In genomic region chrX:99975250-99975984, GRCm38 (mm10) we compare ENCODE assay signal across 8 mouse cellular contexts. TPM values are rescaled to one million over a fixed set of nuclear protein-coding genes. Genes with fewer than 3 reads are reported as not detected.
DNase-seq lines count a peak whose midpoint lies in the region; ATAC-seq and TF ChIP-seq lines count a peak whose summit lies in the region.

Gene Eda, plus strand, starts transcription at chrX:99975606.

- no peaks in the 10 kb centered on the region for H3K4me1 ChIP-seq in lung, embryonic 15.5 days

- peak within 1 kb of the TSS; percentile 59 for H3K27ac ChIP-seq in lung, embryonic 15.5 days

- peak within 1 kb of the TSS; percentile 44 for H3K9ac ChIP-seq in lung, embryonic 15.5 days

- no peak for TF ChIP-seq CTCF in Patski (IDR thresholded peaks at IDR 0.05)

- peaks cover 56% of the 10 kb centered on the region for H3K27me3 ChIP-seq in Patski
- H3K27me3 ChIP-seq in lung, embryonic 15.5 days: no peaks in the 10 kb centered on the region; the same call in 1 of the 2 replicates

- WGBS in lung, embryonic 15.5 days: 20% methylated on average over 22 of the region's 49 CpGs

- CTCF ChIA-PET in Patski (lab: Charles Lee): no interaction called here

- ATAC-seq in Patski: peak; percentile 70
- ATAC-seq in frontal cortex, adult (ENCODE audit: low TSS enrichment): peak; percentile 89
- ATAC-seq in hematopoietic stem cell, adult 5-6 weeks (replicated peaks in 1 of 2; ENCODE audit: insufficient read depth in 1 of 2, low FRiP score in 2 of 2, low TSS enrichment in 1 of 2, low read depth in 1 of 2, poor library complexity in 2 of 2, severe bottlenecking in 2 of 2): peak; percentile 80 to 81
- peak; percentile 98 for ATAC-seq in lung, embryonic 15.5 days (ENCODE audit: borderline replicate concordance, extremely low read depth, low FRiP score, low TSS enrichment)

- no peaks in the 10 kb centered on the region for H3K9me3 ChIP-seq in lung, embryonic 15.5 days

- in situ Hi-C loops in Patski (cut with MboI; ENCODE audit: low pct_unique_long_range_greater_than_20kb): no loop called here

- POLR2A ChIA-PET in Patski (lab: Charles Lee): no interaction called here

- H3K36me3 ChIP-seq in lung, embryonic 15.5 days: no peaks in the 10 kb centered on the region

- peak within 1 kb of the TSS; percentile 53 for H3K4me3 ChIP-seq in lung, embryonic 15.5 days

- DNase-seq in Patski (ENCODE audit: low read depth, low spot score): no peak
- DNase-seq in cerebellum, adult 9-11 months: peak; percentile 45
- DNase-seq in layer of hippocampus, adult 9-11 months: peak; percentile 81
- DNase-seq in ovary, postnatal 14 days (ENCODE audit: low spot score): peak; percentile 73
- DNase-seq in thymus, postnatal 10 days (ENCODE audit: low spot score in 2 of 2): peak; percentile 11 to 20

- H3K4me2 ChIP-seq in lung, embryonic 15.5 days: peak within 1 kb of the TSS; percentile 87

RNA-seq across cellular contexts. Expression of gene Eda, which starts in this region (rescaled TPM):
- 0.03 TPM for polyA plus RNA-seq in Patski (2021)
- total RNA-seq in hematopoietic stem cell, adult 5-6 weeks (2017): 0.38 and 0.74 TPM in 2 replicates
- polyA plus RNA-seq in lung, embryonic 15.5 days (2015; fragmentation: Nextera tagmentation; extraction: Ambion mirVana): 1.9 and 2.3 TPM in 2 replicates

Comparison
In these comparisons a context has a peak if more than half of its experiments do, and no peak if none do; other contexts are left out.
1. Peak in ATAC-seq in Patski; RNA of the gene not detected or under 1 TPM.
2. Peak in ATAC-seq in hematopoietic stem cell, adult 5-6 weeks; RNA of the gene not detected or under 1 TPM.